Mouse (Mus musculus): ENCODE data around the gene Dlg2. TPM values are rescaled to one million over a fixed set of nuclear protein-coding genes. Genes with fewer than 3 reads are reported as not detected.

Dlg2 gene
- polyA plus RNA-seq, 1 experiment: 38.6 TPM

- no peak for DNase-seq (ENCODE audit: low read depth)
- no peak for TF ChIP-seq CTCF (IDR thresholded peaks at IDR 0.05; ENCODE audit: borderline replicate concordance, extremely low read depth, insufficient read depth, insufficient read length)
- TF ChIP-seq POLR2A (IDR thresholded peaks at IDR 0.05; ENCODE audit: borderline replicate concordance, extremely low read depth, insufficient read depth, insufficient read length, poor library complexity, severe bottlenecking): no peak
Observed at GRCm38 (mm10) chr7:91467061-91467460, 990.6 kb downstream of the Dlg2 start.

- no peak for DNase-seq (ENCODE audit: low read depth)
- TF ChIP-seq CTCF (IDR thresholded peaks at IDR 0.05; ENCODE audit: borderline replicate concordance, extremely low read depth, insufficient read depth, insufficient read length) (no peak), POLR2A (IDR thresholded peaks at IDR 0.05; ENCODE audit: borderline replicate concordance, extremely low read depth, insufficient read depth, insufficient read length, poor library complexity, severe bottlenecking) (no peak)
Observed at GRCm38 (mm10) chr7:91479145-91479544, 1002.7 kb downstream of the Dlg2 start.

DNA sequence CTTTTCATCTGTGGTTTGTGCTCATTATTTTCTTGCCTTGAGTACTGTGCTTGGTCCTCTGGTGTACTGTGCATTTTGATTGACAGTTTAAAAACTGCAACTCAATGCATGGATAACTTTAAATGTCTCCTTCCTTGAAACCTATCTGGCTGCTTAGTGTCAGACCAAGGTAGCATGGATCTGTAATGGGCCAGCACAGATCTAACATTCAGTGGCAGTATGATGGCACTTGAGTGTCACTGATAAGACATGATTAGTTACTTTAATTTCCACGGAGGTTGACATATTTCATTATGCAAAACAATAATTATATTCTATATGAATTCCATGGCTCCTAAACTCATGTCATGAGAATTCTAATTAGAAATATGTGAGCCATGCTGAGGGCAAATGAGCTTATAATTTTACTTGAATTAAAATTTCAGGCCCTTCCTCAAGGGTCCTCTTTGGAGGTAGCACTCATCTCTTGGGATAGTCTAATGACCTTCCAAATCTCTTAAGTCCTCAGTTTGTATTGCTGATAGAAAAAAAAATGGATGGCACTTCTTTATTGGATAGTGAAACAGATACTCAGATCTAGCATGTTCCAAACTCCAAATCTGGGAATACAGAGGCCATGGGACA lies 1005.2 kb downstream of the Dlg2 start:
- no peak for DNase-seq (ENCODE audit: low read depth)
- TF ChIP-seq CTCF (IDR thresholded peaks at IDR 0.05; ENCODE audit: borderline replicate concordance, extremely low read depth, insufficient read depth, insufficient read length): no peak
- no peak for TF ChIP-seq POLR2A (IDR thresholded peaks at IDR 0.05; ENCODE audit: borderline replicate concordance, extremely low read depth, insufficient read depth, insufficient read length, poor library complexity, severe bottlenecking)

- TF ChIP-seq POLR2A (IDR thresholded peaks at IDR 0.05; ENCODE audit: borderline replicate concordance, extremely low read depth, insufficient read depth, insufficient read length, poor library complexity, severe bottlenecking): no peak
- TF ChIP-seq CTCF (IDR thresholded peaks at IDR 0.05; ENCODE audit: borderline replicate concordance, extremely low read depth, insufficient read depth, insufficient read length): no peak
- no peak for DNase-seq (ENCODE audit: low read depth)
Observed at GRCm38 (mm10) chr7:91493234-91493633, 1016.8 kb downstream of the Dlg2 start.

DNA sequence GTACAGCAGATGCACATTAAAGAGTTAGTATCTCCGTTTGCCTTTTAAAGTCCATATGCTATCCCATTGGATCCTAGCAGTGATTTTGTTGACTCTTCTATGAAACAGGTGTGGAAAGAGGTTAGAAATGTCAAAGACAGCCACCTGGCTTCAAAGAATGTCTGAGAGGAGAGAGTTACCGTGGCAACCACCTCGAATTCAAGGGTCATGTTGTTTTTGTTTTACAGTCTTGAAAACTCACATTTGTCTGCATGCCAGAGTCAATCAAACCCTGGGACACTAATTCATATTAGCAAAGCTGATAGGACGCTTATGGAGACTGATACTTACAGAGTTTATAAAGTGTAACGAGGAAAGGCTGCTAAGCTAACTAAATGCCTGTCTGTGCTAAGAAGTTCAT lies 1019.1 kb downstream of the Dlg2 start:
- DNase-seq (ENCODE audit: low read depth): peak; percentile 50
- no peak for TF ChIP-seq POLR2A (IDR thresholded peaks at IDR 0.05; ENCODE audit: borderline replicate concordance, extremely low read depth, insufficient read depth, insufficient read length, poor library complexity, severe bottlenecking)
- no peak for TF ChIP-seq CTCF (IDR thresholded peaks at IDR 0.05; ENCODE audit: borderline replicate concordance, extremely low read depth, insufficient read depth, insufficient read length)

GRCm38 (mm10) chr7:91511119-91511518 lies 1034.6 kb downstream of the Dlg2 start:
- DNase-seq (ENCODE audit: low read depth): peak; percentile 66

DNA sequence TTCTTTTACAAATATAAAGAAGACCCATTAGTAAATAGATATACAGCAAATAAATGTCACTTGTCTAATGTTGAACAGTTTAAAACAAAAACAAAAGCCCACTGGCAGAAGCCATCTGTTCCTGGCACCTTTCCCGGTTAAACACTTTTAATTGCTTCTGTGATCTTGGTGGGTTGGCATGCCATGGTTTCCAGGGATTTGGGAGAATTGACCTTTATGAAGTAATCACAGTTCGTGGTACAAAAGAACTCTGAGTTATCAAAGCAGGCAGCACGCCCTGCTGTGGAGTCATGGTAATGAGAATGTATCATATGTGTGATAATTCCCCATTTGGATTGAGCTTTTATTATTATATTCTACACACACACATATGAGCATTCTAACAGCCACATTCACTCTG lies 1038.0 kb downstream of the Dlg2 start:
- DNase-seq (ENCODE audit: low read depth): peak; percentile 91
- TF ChIP-seq POLR2A (IDR thresholded peaks at IDR 0.05; ENCODE audit: borderline replicate concordance, extremely low read depth, insufficient read depth, insufficient read length, poor library complexity, severe bottlenecking) (no peak), CTCF (IDR thresholded peaks at IDR 0.05; ENCODE audit: borderline replicate concordance, extremely low read depth, insufficient read depth, insufficient read length) (no peak)

More at GRCm38 (mm10) chr7:91511119-91511518, 1034.6 kb downstream of the Dlg2 start:
- TF ChIP-seq POLR2A (IDR thresholded peaks at IDR 0.05; ENCODE audit: borderline replicate concordance, extremely low read depth, insufficient read depth, insufficient read length, poor library complexity, severe bottlenecking) (no peak), CTCF (IDR thresholded peaks at IDR 0.05; ENCODE audit: borderline replicate concordance, extremely low read depth, insufficient read depth, insufficient read length) (no peak)

DNA sequence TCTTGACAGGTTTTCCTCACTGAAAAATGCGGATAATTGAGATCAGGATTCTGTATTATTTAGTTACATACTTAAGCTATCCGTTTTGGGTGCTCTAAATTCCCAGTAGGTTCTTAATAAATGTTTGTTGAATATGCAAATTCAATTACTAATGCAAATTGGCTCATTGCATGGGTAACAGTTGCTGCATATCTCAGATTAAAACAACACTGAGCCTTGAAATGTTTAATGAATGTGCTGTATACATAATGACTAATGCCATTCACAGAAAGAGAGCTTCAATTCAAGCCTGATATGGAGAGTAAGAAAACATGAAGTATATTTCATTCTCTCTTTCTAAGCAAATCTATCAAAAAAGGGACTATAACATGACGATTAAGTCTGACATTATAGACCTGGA lies 1039.8 kb downstream of the Dlg2 start:
- no peak for TF ChIP-seq CTCF (IDR thresholded peaks at IDR 0.05; ENCODE audit: borderline replicate concordance, extremely low read depth, insufficient read depth, insufficient read length)
- TF ChIP-seq POLR2A (IDR thresholded peaks at IDR 0.05; ENCODE audit: borderline replicate concordance, extremely low read depth, insufficient read depth, insufficient read length, poor library complexity, severe bottlenecking): no peak
- DNase-seq (ENCODE audit: low read depth): peak; percentile 63

GRCm38 (mm10) chr7:91525859-91526258 lies 1049.4 kb downstream of the Dlg2 start:
- DNase-seq (ENCODE audit: low read depth): no peak
- no peak for TF ChIP-seq CTCF (IDR thresholded peaks at IDR 0.05; ENCODE audit: borderline replicate concordance, extremely low read depth, insufficient read depth, insufficient read length)
- TF ChIP-seq POLR2A (IDR thresholded peaks at IDR 0.05; ENCODE audit: borderline replicate concordance, extremely low read depth, insufficient read depth, insufficient read length, poor library complexity, severe bottlenecking): no peak

DNA sequence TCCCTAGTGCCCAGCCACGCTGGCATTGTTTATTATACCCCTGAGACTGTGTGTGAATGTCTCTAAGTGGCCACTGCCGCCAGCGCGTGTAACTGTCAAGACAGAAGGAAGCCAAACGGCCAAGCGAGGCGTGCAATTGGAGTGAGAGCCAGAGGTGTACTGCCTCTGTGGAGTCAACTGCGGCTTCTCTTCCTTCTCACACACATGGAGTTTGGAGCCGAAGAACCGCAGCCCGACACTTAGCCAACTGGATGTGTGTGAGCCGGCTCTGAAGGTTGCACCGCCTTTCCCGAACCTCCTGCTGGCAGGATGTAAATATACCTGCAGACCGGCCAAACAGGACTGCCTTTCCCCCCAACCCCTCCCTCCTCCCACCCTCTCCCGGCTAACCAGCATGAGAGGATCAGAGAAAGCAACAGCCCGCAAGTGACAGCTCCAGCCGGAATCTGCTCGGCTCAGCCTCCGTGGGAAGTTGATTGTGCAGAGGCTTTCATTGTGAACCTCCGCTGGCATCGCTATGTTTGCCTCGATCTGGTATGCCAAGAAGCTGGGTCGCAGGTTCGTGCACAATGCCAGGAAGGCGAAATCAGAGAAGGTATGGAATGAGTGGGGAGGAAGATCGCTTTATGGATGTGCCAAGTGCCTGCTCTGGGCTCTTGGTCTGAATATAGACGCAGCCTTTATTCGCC lies 1066.3 kb downstream of the Dlg2 start:
- TF ChIP-seq POLR2A (IDR thresholded peaks at IDR 0.05; ENCODE audit: borderline replicate concordance, extremely low read depth, insufficient read depth, insufficient read length, poor library complexity, severe bottlenecking): no peak
- no peak for TF ChIP-seq CTCF (IDR thresholded peaks at IDR 0.05; ENCODE audit: borderline replicate concordance, extremely low read depth, insufficient read depth, insufficient read length)
- peak; percentile 77 for DNase-seq (ENCODE audit: low read depth)

GRCm38 (mm10) chr7:91543286-91543650 lies 1066.8 kb downstream of the Dlg2 start:
- no peak for TF ChIP-seq POLR2A (IDR thresholded peaks at IDR 0.05; ENCODE audit: borderline replicate concordance, extremely low read depth, insufficient read depth, insufficient read length, poor library complexity, severe bottlenecking)
- no peak for TF ChIP-seq CTCF (IDR thresholded peaks at IDR 0.05; ENCODE audit: borderline replicate concordance, extremely low read depth, insufficient read depth, insufficient read length)

DNA sequence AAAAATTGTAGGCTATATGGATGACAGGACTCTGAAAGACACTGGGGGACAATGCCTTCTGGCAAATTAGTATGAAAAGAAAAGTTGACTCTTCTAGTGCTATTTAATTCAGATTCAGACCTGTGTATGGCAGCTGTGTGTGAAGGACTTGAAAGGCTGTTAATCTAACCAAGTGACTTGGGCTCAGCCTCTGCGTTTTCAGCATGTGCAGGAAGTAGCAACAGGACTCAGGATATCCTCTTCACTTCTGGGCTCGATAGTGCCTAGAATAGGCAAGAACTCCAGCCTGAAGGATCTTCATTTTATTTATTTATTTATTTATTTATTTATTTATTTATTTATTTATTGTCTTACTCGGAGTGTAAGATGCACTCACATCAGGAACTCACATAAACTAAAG lies 1068.1 kb downstream of the Dlg2 start:
- no peak for DNase-seq (ENCODE audit: low read depth)
- no peak for TF ChIP-seq POLR2A (IDR thresholded peaks at IDR 0.05; ENCODE audit: borderline replicate concordance, extremely low read depth, insufficient read depth, insufficient read length, poor library complexity, severe bottlenecking)
- no peak for TF ChIP-seq CTCF (IDR thresholded peaks at IDR 0.05; ENCODE audit: borderline replicate concordance, extremely low read depth, insufficient read depth, insufficient read length)

More at GRCm38 (mm10) chr7:91543286-91543650, 1066.8 kb downstream of the Dlg2 start:
- no peak for DNase-seq (ENCODE audit: low read depth)

Measured in brain, embryonic 14.5 days (tissue).